Mouse (Mus musculus) gastrocnemius, adult 2 months (tissue): Measurements from ENCODE around the gene Spp1. TPM values are rescaled to one million over a fixed set of nuclear protein-coding genes. Genes with fewer than 3 reads are reported as not detected.
"Not testable (repeated sequence)": the region's sequence is repeated elsewhere in the genome, so short reads cannot be mapped to it uniquely, and the experiment has no call there.

ENCODE experiments used
- DNase-seq: peaks from one replicate; pipeline ENCODE4 v3.0.0; 2022
- H3K27ac ChIP-seq: fragments of 200-600 bp; 2 replicates; pipeline ENCODE4 v1.8.1; 2022; ENCODE audit warnings: mild to moderate bottlenecking
- H3K4me3 ChIP-seq: fragments of 200-600 bp; 2 replicates; pipeline ENCODE4 v1.8.1; 2022; ENCODE audit warnings: mild to moderate bottlenecking, moderate library complexity
- CTCF ChIP-seq: fragments of 200-600 bp; IDR thresholded peaks from 2 replicates; pipeline ENCODE4 v1.8.1; 2022; ENCODE audit warnings: antibody characterized with exemption, mild to moderate bottlenecking, moderate library complexity
- intact Hi-C: fragments of 180-260 bp; cut with DNase I; formaldehyde crosslinking; loops from one replicate; pipeline ENCODE4 v1.15.1; 2025
- total RNA-seq, 2 experiments: library from RNA; stranded (reverse); gene quantifications; 2 replicates each; pipeline ENCODE4 v1.2.3; 2021

Gene Spp1
- total RNA-seq, 2 experiments from 2014 or later = 2.1 TPM

DNA sequence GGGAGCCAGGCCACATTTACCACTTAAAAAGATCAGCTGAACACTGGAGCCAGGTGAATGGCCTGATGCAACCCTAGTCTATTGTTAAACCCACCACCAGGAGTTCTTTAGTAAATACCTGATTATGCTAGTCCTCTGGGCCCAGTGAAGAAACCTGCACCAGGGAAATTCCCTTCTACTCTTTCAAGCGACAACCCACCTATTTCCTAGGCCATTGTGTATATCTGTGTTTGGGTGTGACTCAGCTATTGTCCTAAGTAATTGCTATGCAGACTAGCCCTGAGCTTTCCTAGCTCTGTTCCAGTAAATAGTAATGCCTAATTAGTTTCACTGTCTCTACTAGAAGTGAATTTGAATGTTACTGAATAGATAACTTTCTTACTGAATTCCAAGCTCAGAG, 7.9 kb downstream of the Spp1 start:
- TF ChIP-seq CTCF = no peak
- intact Hi-C loops = no loop called here
- Histone ChIP-seq H3K4me3 (no peak overlapping the region), H3K27ac (no peak overlapping the region)
- DNase-seq = no peak

DNA sequence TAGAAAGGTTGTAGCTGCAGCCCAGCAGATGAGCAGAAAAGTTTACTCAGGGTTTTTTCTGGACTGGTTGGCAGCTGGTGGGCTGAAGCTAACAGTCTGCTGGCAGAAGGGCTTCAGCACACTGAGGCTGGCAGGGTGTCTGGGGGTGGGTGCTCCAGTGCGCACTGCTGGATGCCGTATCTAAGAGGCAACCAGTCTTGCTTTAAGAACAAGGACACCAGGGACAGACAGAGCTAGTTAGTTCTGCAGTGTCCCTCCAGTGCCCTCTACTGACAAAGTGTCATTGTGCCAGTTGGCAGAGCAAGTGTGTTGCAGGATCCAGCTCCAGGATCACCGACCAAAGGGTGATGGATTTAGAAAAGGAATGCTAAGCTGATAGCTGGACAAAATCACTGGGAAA, 11.2 kb downstream of the Spp1 start:
- intact Hi-C loops = loop anchor here (5.0 kb wide), 1 partner anchor 104 kb away; no protein-coding TSS in a partner anchor
- Histone ChIP-seq H3K4me3 (no peak overlapping the region), H3K27ac (no peak overlapping the region; the same call in 1 of the 2 replicates)
- TF ChIP-seq CTCF = peak; percentile 73
- peak; percentile 57 for DNase-seq

DNA sequence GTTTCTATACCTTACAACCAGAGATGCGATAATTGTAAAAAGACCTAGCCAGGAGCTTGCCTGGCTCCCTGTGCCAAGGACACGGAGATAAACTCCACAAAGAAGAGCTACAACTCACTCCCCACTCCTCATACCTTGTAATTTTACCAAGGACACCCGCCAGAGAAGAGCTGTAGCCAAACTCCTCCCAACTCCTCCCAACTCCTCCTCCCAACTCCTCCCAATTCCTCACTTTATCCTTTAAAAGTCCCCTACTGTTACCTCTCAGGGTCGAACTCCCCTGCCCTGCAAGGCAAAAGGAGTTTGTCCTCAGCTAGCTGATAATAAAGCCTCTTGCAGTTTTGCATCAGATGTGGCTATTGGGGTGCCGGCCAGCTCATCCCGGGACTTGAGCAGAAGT, 13.4 kb downstream of the Spp1 start:
- DNase-seq, H3K27ac ChIP-seq, H3K4me3 ChIP-seq: not testable (repeated sequence)
- intact Hi-C loops = loop anchor here (5.0 kb wide), 1 partner anchor 106 kb away; no protein-coding TSS in a partner anchor

DNA sequence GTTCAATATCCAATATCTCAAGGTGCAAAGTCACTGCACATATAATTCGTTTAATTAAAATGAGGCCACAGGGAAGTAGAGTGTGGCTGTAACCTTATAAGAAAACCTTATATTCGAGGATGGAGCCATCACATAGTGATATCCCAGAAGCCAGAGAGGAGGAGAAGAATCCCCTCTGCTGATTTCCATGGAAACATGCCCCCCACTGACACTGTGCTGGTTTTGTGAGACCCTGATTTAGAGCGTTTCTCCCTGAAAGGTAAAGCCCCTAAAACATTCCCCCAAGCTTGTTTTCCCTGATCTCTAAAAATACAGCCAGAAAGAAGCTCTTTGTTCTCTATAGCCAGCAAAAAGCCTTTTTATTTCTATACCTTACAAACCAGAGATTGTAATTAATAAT, 14.6 kb downstream of the Spp1 start:
- no peak for DNase-seq
- Histone ChIP-seq H3K27ac (no peak overlapping the region), H3K4me3 (no peak overlapping the region)
- TF ChIP-seq CTCF = no peak
- intact Hi-C loops = loop anchor here (5.0 kb wide), 1 partner anchor 107 kb away; no protein-coding TSS in a partner anchor

DNA sequence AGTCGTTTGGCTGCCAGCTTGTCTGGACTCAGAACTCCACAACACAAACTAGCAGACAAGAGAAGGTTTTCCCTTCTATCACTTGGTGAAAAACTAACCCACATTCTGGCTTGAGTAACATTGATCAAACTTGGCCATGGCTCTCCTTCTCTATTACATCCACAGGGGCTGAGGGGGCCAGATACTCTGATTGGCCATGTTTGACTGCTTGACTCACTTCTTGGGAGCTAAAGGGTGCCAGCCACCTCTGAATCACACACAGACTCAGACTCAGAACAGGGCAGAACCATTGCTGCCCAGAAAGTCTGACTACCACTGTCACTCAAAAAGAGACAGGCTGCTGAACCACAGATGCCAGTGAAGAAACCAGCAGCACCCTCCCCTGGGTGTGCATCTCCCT, 18.2 kb downstream of the Spp1 start:
- intact Hi-C loops = no loop called here
- no peak for TF ChIP-seq CTCF
- Histone ChIP-seq H3K4me3 (no peak overlapping the region), H3K27ac (no peak overlapping the region)
- no peak for DNase-seq

DNA sequence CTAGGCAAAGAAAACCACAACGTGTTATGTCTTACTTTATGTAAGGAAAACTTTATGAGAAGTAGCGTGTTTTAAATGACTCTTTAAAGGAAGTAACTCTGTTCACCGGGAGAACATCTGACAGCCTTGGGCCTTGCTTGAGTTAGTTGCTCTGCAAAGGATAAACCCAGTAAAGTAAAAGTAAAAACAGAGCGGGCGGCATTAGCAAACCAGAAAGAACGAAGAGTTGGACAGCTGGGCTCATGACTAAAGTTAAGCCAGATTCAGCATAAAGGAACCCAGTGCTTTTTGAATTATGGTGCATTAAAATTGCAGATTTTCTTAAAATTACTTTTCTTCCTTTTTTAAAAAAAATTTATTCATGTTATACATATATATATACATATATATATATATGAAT, 19.6 kb downstream of the Spp1 start:
- Histone ChIP-seq H3K27ac (no peak overlapping the region), H3K4me3 (no peak overlapping the region)
- TF ChIP-seq CTCF = no peak
- intact Hi-C loops = no loop called here
- DNase-seq = no peak

DNA sequence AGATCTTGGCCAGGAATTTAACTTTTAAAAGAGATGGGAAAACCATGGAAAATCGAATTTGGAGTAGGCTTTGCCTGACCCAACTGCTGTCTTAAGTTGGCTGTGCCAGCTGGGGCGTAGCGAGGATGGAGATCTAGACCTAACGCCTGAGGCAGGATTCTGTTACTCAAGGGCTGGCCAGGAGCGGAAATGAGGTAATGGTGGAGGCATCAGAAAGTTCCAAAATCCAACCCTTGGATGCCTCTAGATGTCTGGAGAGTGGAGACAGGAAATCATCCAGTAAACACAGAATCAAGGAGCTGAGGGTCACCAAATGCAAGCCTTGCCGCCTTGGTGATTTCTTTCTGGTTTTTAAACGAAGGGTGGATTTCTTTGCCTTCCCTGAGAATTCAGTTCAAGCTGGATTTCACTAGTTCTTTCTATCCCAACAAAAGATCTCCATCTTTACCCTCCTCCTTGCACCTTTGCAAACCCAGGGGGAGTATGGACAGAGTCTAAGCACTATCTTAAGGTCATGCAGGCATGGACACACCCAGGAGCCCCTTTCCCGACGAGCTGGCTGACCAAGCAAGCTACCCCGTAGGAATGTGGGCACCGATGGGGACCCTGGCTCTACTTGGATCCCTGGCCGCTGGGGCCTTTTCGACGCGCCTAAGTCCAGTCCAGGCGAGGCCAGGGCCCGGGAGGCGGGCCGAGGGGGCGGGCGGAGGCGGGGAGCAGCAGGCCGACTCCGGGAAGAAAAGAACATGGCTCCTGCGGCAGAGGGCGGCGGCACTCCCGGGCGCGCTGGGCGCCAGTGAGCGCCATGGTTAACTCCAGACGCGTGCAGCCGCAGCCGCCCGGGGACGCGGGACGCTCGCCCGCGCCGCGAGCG, 24.2 kb downstream of the Spp1 start, which contains the start of gene Pkd2:
Gene Pkd2 (plus strand): TSS at position 619 of the 874 bp plus-strand sequence.
- H3K4me3 ChIP-seq = peak within 1 kb of the TSS; percentile 89
- peak within 1 kb of the TSS; percentile 91 for H3K27ac ChIP-seq
- TF ChIP-seq CTCF = no peak
- DNase-seq = peak; percentile 90
- intact Hi-C loops = no loop called here

DNA sequence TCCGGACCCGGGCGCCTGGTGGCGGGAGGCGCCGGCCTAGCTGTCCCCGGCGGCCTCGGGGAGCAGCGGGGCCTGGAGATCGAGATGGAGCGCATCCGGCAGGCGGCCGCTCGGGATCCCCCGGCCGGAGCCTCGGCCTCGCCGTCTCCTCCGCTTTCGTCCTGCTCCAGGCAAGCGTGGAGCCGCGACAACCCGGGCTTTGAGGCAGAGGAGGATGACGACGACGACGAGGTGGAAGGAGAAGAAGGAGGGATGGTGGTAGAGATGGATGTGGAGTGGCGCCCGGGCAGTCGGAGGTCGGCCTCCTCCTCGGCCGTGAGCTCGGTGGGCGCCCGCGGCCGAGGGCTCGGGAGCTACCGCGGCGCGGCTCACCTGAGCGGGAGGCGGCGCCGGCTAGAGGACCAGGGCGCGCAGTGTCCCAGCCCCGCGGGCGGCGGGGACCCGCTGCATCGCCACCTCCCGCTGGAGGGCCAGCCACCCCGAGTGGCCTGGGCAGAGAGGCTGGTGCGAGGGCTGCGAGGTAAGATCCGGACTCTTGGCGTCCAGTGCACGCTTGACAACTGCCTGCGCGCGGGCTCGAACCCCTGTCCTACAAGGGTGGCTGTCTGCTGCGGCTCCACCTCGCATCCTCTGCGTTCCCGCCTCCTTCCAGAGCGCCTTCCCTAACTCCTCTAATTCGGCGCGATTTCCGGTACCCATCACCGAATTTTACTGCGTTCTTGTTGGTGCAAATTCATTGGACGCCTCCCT, 25.0 kb downstream of the Spp1 start:
- intact Hi-C loops = no loop called here
- no peak for TF ChIP-seq CTCF
- Histone ChIP-seq H3K4me3 (peak overlapping the region; percentile 89), H3K27ac (peak overlapping the region; percentile 91)
- peak; percentile 62 for DNase-seq

DNA sequence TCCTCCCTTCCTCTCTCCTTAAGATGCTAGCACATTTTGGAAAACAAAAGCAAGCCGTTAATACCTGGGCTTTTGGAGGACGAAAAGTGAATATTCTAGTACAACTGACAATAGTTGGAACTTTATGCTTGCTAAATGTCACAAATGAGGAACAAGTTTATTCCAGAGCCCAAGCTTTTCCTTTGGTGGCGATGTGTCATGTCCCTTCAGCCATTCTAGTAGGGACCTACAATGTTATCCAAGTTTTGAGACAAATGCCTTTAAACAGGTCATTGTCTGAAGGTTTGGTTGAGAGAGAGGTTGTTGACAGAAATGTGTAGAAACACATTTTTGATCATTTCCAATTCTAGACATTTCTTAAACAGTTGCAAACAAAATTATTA, 25.5 kb downstream of the Spp1 start:
- intact Hi-C loops = no loop called here
- TF ChIP-seq CTCF = no peak
- Histone ChIP-seq H3K27ac (peak overlapping the region; percentile 91), H3K4me3 (peak overlapping the region; percentile 89)
- no peak for DNase-seq

DNA sequence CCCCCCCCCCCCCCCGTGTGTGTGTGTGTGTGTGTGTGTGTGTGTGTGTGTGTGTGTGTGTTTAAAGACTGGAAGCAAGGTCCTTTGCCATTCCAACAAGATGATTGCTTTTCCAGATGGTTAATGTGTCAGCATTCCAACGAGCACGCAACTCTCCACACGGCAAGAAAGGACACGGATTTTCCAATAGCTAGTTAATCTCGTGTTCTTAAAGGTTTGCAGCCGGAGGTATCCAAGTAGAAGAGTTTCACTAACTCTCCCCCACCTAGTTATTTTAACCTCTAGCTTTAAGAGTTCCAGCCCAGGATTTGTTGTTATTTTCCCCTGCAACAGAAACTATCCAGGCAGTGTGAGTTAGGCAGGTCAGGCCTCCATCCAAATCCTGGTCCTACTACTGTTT, 25.9 kb downstream of the Spp1 start:
- H3K4me3 ChIP-seq = peak overlapping the region; percentile 89
- intact Hi-C loops = no loop called here
- DNase-seq = no peak
- no peak for TF ChIP-seq CTCF
- peak overlapping the region; percentile 68 for H3K27ac ChIP-seq

DNA sequence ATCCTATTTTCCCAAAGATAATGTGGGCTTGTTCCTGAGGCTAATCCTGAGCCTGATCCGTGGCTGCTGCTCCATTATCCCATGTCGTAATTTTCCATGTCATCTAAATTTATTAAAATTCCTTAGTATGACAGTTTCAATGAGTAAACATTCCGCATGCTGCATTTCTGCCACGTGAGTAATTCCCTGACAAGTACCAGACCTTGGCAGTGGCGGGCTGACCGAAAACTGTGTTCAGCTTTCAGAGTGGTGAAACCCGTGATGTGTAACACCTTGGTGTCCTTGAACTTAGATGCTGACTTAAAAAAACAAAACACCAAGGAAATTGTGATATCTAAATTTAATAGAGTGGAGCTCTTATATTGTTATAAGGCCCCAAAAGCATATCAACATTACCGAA, 30.4 kb downstream of the Spp1 start:
- intact Hi-C loops = no loop called here
- peak overlapping the region; percentile 68 for H3K27ac ChIP-seq
- H3K4me3 ChIP-seq = peak overlapping the region; percentile 44
- TF ChIP-seq CTCF = no peak
- no peak for DNase-seq

DNA sequence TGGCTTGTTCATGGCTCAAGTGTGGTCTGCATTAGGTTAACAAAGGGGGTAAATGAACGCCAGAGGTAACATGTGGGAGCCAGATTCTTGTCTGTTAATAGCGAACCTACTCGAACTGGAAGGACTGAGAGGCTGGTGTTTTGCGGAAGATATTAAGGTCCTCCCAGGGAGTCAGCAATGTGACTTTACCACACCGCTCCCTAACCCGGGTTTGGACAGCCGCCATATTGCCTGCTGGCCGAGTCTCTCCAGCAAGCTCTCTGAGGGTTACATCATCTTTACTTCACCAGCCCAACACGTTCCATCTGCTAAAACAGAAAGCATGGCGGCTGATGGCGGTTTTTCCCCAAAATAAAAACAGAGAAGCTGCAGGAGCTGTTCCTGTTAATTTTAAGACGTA, 30.8 kb downstream of the Spp1 start:
- Histone ChIP-seq H3K4me3 (peak overlapping the region; percentile 44), H3K27ac (peak overlapping the region; percentile 68)
- intact Hi-C loops = no loop called here
- DNase-seq = peak; percentile 89
- no peak for TF ChIP-seq CTCF

DNA sequence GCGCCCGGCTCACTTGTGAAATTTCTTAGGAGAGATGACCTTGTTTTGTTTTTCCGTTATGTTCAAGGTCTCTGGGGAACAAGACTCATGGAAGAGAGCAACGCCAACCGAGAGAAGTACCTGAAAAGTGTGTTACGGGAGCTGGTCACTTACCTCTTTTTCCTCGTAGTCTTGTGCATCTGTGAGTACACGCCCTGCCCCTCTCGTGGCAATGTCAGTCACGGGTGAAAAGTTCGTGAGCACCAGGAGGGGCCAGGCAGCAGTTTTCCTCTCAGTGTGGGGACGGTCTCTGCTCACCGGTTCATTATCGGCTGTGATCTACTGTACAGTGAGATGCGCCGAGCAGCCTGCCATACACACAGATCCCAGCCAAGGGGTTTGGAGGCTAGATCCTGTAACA, 31.9 kb downstream of the Spp1 start:
- intact Hi-C loops = no loop called here
- no peak for TF ChIP-seq CTCF
- Histone ChIP-seq H3K4me3 (no peak overlapping the region), H3K27ac (no peak overlapping the region)
- no peak for DNase-seq
